Mouse (Mus musculus): ENCODE data around the gene Il3. TPM values are rescaled to one million over a fixed set of nuclear protein-coding genes. Genes with fewer than 3 reads are reported as not detected.

The Il3 gene
- polyA plus RNA-seq, 1 experiment from 2014 or later = not detected

DNA sequence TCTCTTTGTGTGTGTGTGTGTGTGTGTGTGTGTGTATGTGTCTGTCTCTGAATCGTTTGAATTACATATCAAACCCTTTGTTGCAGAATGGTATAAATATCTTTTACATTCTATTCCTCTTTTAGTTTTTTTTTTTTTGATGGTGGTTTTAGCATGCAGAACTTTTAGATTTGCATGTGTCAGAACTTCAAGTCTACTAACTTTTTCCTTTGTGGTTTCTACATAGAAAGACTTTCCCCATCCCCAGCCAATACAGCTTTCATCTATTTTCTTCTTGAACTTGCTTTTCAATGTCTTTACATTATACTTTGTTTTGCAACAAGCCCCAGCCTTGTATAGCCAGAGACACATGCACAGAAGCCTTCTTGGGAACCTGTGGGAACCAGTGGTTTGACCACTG is 29.7 kb upstream of the Il3 start:
- Histone ChIP-seq H3K9me3 (ENCODE audit: control insufficient read depth, low read depth, low read length) (no peaks in the 10 kb centered on the region), H3K4me1 (ENCODE audit: control insufficient read depth, insufficient read depth, low read length) (no peaks in the 10 kb centered on the region), H3K4me2 (replicated peaks; ENCODE audit: low read depth, low read length) (no peak overlapping the region), H3K9ac (replicated peaks; ENCODE audit: low read depth, low read length) (no peak overlapping the region), H3K4me3 (ENCODE audit: low read depth, low read length) (no peak overlapping the region), H3K36me3 (ENCODE audit: control insufficient read depth, insufficient read depth, low read length) (no peaks in the 10 kb centered on the region), H3K27me3 (ENCODE audit: control insufficient read depth, insufficient read depth, low read length) (no peaks in the 10 kb centered on the region), H3K27ac (ENCODE audit: low read length) (no peak overlapping the region)
- WGBS = 83% methylated on average over 1 of the region's 1 CpGs
- no peak for ATAC-seq (ENCODE audit: insufficient number of reproducible peaks, insufficient read depth, low FRiP score, low read depth)

DNA sequence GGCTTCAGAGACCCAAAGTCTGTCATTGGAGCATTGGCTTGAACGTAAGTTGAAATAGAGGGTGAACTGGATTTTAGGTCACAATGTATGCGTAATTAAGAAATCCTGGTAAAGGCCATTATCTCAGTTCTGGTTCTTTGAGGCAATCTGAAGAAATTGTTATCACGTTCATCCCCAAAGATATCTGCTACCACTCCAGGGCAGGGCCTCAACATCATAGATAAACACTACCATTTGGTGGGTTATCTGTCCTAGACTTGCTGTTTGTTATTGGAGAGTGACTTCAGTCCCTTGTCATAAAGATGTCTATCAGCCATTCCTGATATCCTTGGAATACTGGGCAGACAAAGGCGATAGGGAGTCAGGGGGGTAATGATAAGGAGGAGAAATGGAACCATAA is 28.9 kb upstream of the Il3 start:
- Histone ChIP-seq H3K4me3 (ENCODE audit: low read depth, low read length) (no peak overlapping the region), H3K36me3 (ENCODE audit: control insufficient read depth, insufficient read depth, low read length) (no peaks in the 10 kb centered on the region), H3K9me3 (ENCODE audit: control insufficient read depth, low read depth, low read length) (no peaks in the 10 kb centered on the region), H3K27ac (ENCODE audit: low read length) (no peak overlapping the region), H3K9ac (replicated peaks; ENCODE audit: low read depth, low read length) (no peak overlapping the region), H3K4me2 (replicated peaks; ENCODE audit: low read depth, low read length) (no peak overlapping the region), H3K27me3 (ENCODE audit: control insufficient read depth, insufficient read depth, low read length) (no peaks in the 10 kb centered on the region), H3K4me1 (ENCODE audit: control insufficient read depth, insufficient read depth, low read length) (no peaks in the 10 kb centered on the region)
- no peak for ATAC-seq (ENCODE audit: insufficient number of reproducible peaks, insufficient read depth, low FRiP score, low read depth)
- 73% methylated on average over 4 of the region's 4 CpGs for WGBS

DNA sequence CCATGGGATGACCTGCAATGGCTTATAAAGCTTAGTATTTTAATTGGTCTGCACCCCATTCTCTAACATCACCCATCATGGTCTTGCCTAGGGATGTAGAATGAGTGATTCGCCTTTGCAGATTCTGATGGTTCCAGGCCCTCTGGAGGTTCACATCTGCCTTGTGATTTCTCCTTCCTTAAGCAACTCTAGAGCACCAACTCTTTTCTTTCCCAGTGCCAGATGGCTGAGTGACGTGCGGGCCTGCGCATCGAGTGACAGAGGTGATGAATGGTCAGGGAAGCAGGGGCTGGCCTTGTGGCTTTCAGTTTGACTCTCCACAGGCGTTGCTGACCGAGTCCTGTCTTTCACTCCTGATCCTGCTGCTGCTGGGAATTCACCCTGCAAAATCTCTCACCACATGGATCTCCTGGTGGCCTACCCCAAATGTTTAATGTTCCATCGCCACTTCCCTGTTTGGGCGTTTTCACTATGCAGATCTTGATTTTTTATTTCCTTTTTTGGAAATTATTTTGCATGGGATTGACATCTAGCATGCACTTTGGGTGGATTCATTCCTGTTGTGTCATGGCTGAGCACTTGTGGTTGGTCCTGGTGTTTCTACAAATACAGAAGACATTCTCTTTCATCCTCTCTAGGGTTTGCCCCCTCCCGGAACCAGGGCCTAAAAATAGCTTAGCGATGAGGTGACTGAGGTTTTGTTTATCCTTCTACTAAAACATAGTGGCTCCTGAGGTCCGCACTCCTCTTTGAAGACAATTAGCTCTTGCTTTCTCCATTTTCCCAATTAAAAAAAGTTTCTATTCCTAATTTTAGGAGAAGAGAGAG is 27.1 kb upstream of the Il3 start:
- H3K27me3 ChIP-seq (ENCODE audit: control insufficient read depth, insufficient read depth, low read length) = no peaks in the 10 kb centered on the region
- no peak overlapping the region for H3K4me2 ChIP-seq (replicated peaks; ENCODE audit: low read depth, low read length)
- no peak for ATAC-seq (ENCODE audit: insufficient number of reproducible peaks, insufficient read depth, low FRiP score, low read depth)
- no peaks in the 10 kb centered on the region for H3K36me3 ChIP-seq (ENCODE audit: control insufficient read depth, insufficient read depth, low read length)
- H3K4me3 ChIP-seq (ENCODE audit: low read depth, low read length) = no peak overlapping the region
- H3K9ac ChIP-seq (replicated peaks; ENCODE audit: low read depth, low read length) = no peak overlapping the region
- 51% methylated on average over 12 of the region's 12 CpGs for WGBS
- H3K4me1 ChIP-seq (ENCODE audit: control insufficient read depth, insufficient read depth, low read length) = no peaks in the 10 kb centered on the region
- H3K27ac ChIP-seq (ENCODE audit: low read length) = no peak overlapping the region
- no peaks in the 10 kb centered on the region for H3K9me3 ChIP-seq (ENCODE audit: control insufficient read depth, low read depth, low read length)

DNA sequence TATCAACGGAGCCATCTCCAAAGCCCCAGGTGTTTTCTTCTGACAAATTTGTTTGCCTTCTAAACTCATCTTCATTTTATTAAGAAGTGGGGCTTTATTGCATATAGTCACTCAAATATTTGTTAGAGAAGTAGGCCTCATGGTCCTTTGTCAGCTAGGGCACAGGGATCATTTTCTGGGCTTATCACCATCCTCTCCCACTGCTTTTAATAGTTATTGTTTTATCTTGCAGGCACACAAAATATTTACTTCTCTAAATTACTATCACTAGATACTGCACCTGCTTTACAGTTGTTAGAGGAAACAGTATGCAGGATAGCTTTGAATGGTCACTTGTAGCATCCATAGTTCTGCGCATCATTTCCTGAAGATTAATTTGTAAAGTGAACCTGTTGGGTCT is 25.1 kb upstream of the Il3 start:
- no peaks in the 10 kb centered on the region for H3K9me3 ChIP-seq (ENCODE audit: control insufficient read depth, low read depth, low read length)
- no peak overlapping the region for H3K9ac ChIP-seq (replicated peaks; ENCODE audit: low read depth, low read length)
- H3K27me3 ChIP-seq (ENCODE audit: control insufficient read depth, insufficient read depth, low read length) = no peaks in the 10 kb centered on the region
- no peaks in the 10 kb centered on the region for H3K36me3 ChIP-seq (ENCODE audit: control insufficient read depth, insufficient read depth, low read length)
- no peaks in the 10 kb centered on the region for H3K4me1 ChIP-seq (ENCODE audit: control insufficient read depth, insufficient read depth, low read length)
- no peak overlapping the region for H3K27ac ChIP-seq (ENCODE audit: low read length)
- no peak overlapping the region for H3K4me2 ChIP-seq (replicated peaks; ENCODE audit: low read depth, low read length)
- no peak overlapping the region for H3K4me3 ChIP-seq (ENCODE audit: low read depth, low read length)
- WGBS = 77% methylated on average over 2 of the region's 2 CpGs
- ATAC-seq (ENCODE audit: insufficient number of reproducible peaks, insufficient read depth, low FRiP score, low read depth) = no peak

DNA sequence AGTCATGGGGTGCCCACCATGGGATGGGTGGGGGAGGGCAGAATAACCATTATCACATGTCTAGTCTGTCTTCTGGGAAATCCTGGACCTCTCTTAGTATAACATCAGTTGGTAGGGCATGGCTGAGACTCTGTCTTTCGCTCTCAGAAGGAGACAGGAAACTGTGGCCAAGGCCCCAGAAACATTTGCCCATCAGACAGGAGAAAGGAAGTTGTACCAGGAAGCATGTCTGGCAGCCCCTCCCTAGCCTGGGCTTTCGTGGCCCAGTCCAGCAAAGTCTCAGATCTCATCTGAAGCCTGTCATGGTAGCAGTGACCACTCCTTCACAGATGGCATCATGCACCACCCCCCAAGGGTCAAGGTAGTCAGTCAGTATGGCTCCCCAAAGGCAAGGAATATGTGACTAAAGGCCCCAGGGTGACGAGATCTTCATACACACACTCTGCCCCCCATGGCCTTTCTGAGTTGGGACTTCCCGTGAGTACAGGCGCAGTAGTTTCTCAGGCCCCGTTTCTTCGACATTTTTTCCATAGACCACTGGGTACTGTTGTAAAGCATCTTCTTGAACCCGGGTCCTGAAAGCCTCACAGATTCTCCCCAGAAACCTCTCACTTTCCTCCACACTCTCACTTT is 20.9 kb upstream of the Il3 start:
- Histone ChIP-seq H3K27ac (ENCODE audit: low read length) (no peak overlapping the region), H3K9me3 (ENCODE audit: control insufficient read depth, low read depth, low read length) (no peaks in the 10 kb centered on the region), H3K4me1 (ENCODE audit: control insufficient read depth, insufficient read depth, low read length) (no peaks in the 10 kb centered on the region), H3K4me2 (replicated peaks; ENCODE audit: low read depth, low read length) (no peak overlapping the region), H3K9ac (replicated peaks; ENCODE audit: low read depth, low read length) (no peak overlapping the region), H3K27me3 (ENCODE audit: control insufficient read depth, insufficient read depth, low read length) (no peaks in the 10 kb centered on the region), H3K36me3 (ENCODE audit: control insufficient read depth, insufficient read depth, low read length) (no peaks in the 10 kb centered on the region), H3K4me3 (ENCODE audit: low read depth, low read length) (no peak overlapping the region)
- 87% methylated on average over 8 of the region's 8 CpGs for WGBS
- ATAC-seq (ENCODE audit: insufficient number of reproducible peaks, insufficient read depth, low FRiP score, low read depth) = no peak

DNA sequence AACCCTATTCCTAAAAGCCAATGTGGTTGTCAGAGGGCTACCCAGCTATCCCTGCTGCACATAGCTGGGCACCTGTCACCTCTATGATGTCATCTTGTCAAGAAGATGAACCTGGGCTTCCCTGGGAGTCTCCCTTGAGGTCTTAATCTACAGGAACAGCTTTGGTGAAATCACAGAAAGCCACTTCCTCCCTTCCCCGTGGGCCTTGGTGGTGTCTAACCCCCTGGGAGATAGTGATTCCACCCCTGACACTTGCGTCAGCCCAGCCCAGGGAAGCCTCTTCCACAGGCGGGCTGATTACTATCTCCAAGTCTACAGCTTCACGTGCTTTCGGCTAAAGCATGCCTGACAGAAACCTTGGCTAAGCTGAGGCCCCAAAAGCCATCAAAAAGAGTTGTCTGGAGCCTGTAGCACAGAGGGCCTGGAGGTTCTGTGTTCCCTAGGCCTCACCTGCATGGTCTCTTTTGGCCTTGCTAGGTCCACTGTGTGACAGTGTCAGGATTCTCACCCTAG is 4.4 kb upstream of the Il3 start:
- Histone ChIP-seq H3K27ac (ENCODE audit: low read length) (no peak overlapping the region), H3K9me3 (ENCODE audit: control insufficient read depth, low read depth, low read length) (no peaks in the 10 kb centered on the region), H3K4me1 (ENCODE audit: control insufficient read depth, insufficient read depth, low read length) (no peaks in the 10 kb centered on the region), H3K4me2 (replicated peaks; ENCODE audit: low read depth, low read length) (no peak overlapping the region), H3K9ac (replicated peaks; ENCODE audit: low read depth, low read length) (no peak overlapping the region), H3K4me3 (ENCODE audit: low read depth, low read length) (no peak overlapping the region), H3K27me3 (ENCODE audit: control insufficient read depth, insufficient read depth, low read length) (no peaks in the 10 kb centered on the region), H3K36me3 (ENCODE audit: control insufficient read depth, insufficient read depth, low read length) (no peaks in the 10 kb centered on the region)
- 78% methylated on average over 5 of the region's 5 CpGs for WGBS
- no peak for ATAC-seq (ENCODE audit: insufficient number of reproducible peaks, insufficient read depth, low FRiP score, low read depth)

DNA sequence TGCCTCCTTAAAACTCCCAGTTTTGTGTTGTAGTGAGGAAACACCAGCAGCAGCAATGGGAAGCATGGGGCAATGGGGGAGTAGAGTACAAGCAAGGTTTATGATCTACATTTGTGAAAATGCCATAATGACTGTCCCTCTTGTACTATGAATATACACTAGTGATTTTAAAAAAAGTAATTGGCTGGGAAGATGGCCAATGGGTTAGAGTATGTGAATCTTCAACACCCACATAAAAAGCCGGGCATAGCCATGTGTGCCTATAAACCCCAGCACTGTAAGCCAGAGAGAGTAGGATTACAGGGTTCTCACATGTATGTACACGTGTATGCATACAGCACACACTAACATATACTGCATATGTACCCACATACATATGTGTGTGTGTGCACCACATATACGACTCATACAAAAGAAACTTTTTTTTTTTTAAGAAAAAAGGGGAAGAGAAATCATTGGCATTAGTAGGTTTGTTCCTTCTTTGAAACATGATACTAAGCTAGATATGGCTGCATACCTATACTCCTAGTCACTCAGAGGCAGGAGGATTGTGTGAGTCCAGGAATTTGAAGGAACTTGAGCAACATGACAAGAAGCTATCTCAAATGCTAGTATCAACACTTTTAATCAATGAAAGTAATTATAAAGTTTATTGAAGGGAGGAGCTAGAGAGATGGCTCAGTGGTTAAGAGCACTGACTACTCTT is 2.3 kb upstream of the Il3 start:
- 76% methylated on average over 3 of the region's 3 CpGs for WGBS
- H3K4me3 ChIP-seq (ENCODE audit: low read depth, low read length) = no peak overlapping the region
- H3K27ac ChIP-seq (ENCODE audit: low read length) = no peak overlapping the region
- no peak overlapping the region for H3K9ac ChIP-seq (replicated peaks; ENCODE audit: low read depth, low read length)
- no peaks in the 10 kb centered on the region for H3K36me3 ChIP-seq (ENCODE audit: control insufficient read depth, insufficient read depth, low read length)
- no peak overlapping the region for H3K4me2 ChIP-seq (replicated peaks; ENCODE audit: low read depth, low read length)
- no peaks in the 10 kb centered on the region for H3K27me3 ChIP-seq (ENCODE audit: control insufficient read depth, insufficient read depth, low read length)
- no peaks in the 10 kb centered on the region for H3K4me1 ChIP-seq (ENCODE audit: control insufficient read depth, insufficient read depth, low read length)
- H3K9me3 ChIP-seq (ENCODE audit: control insufficient read depth, low read depth, low read length) = no peaks in the 10 kb centered on the region
- no peak for ATAC-seq (ENCODE audit: insufficient number of reproducible peaks, insufficient read depth, low FRiP score, low read depth)

DNA sequence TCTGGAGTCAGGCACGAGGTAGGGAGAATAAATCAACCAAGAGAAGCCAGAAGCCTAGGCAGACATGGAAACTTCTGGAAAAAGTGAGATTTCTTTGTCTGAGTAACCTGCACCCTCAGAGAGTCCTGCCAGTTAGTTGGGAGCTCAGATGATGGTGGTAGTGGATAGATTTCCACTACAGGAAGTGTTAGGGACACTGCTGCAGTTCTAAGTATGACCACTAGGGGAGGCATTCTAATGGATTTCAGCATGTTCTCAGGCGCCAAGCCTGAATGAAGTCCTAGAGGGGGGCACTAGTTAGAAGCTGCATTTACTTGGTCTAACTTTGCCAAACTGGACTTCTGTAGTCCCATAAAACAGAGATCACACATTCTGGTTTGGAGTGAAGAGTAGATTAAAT is 2.5 kb downstream of the Il3 start:
- no peaks in the 10 kb centered on the region for H3K36me3 ChIP-seq (ENCODE audit: control insufficient read depth, insufficient read depth, low read length)
- ATAC-seq (ENCODE audit: insufficient number of reproducible peaks, insufficient read depth, low FRiP score, low read depth) = no peak
- H3K4me2 ChIP-seq (replicated peaks; ENCODE audit: low read depth, low read length) = no peak overlapping the region
- H3K9me3 ChIP-seq (ENCODE audit: control insufficient read depth, low read depth, low read length) = no peaks in the 10 kb centered on the region
- H3K4me3 ChIP-seq (ENCODE audit: low read depth, low read length) = no peak overlapping the region
- H3K4me1 ChIP-seq (ENCODE audit: control insufficient read depth, insufficient read depth, low read length) = no peaks in the 10 kb centered on the region
- WGBS = 38% methylated on average over 2 of the region's 2 CpGs
- no peaks in the 10 kb centered on the region for H3K27me3 ChIP-seq (ENCODE audit: control insufficient read depth, insufficient read depth, low read length)
- H3K9ac ChIP-seq (replicated peaks; ENCODE audit: low read depth, low read length) = no peak overlapping the region
- no peak overlapping the region for H3K27ac ChIP-seq (ENCODE audit: low read length)
